Mouse (Mus musculus): ENCODE results near the gene Bcor. TPM values are rescaled to one million over a fixed set of nuclear protein-coding genes. Genes with fewer than 3 reads are reported as not detected.

Bcor gene
- polyA plus RNA-seq, 1 experiment from 2014 or later: 23.0 TPM

GRCm38 (mm10) chrX:12003106-12003505 lies 157.0 kb downstream of the Bcor start:
- H3K27me3 ChIP-seq (replicated peaks): peaks cover 41% of the 10 kb centered on the region
- no peaks in the 10 kb centered on the region for H3K36me3 ChIP-seq
- peaks cover 53% of the 10 kb centered on the region for H3K4me1 ChIP-seq
- H3K4me3 ChIP-seq: no peak overlapping the region
- H3K9ac ChIP-seq: no peak overlapping the region
- WGBS: 5% methylated on average over 9 of the region's 9 CpGs
- no peak for ATAC-seq (ENCODE audit: low FRiP score, low read depth)
- no peak overlapping the region for H3K4me2 ChIP-seq (replicated peaks)
- no peaks in the 10 kb centered on the region for H3K9me3 ChIP-seq
- no peak overlapping the region for H3K27ac ChIP-seq

- Histone ChIP-seq H3K27ac (no peak overlapping the region), H3K4me1 (peaks cover 51% of the 10 kb centered on the region)
Measured at GRCm38 (mm10) chrX:12002596-12002995, 157.6 kb downstream of the Bcor start.

GRCm38 (mm10) chrX:12001969-12002368 lies 158.2 kb downstream of the Bcor start:
- Histone ChIP-seq H3K4me2 (replicated peaks) (peak overlapping the region; percentile 28; the same call in 1 of the 2 replicates), H3K27me3 (replicated peaks) (peaks cover 36% of the 10 kb centered on the region), H3K9ac (no peak overlapping the region), H3K27ac (no peak overlapping the region), H3K4me3 (no peak overlapping the region), H3K9me3 (no peaks in the 10 kb centered on the region), H3K4me1 (peaks cover 51% of the 10 kb centered on the region), H3K36me3 (no peaks in the 10 kb centered on the region)
- no peak for ATAC-seq (ENCODE audit: low FRiP score, low read depth)
- 6% methylated on average over 3 of the region's 3 CpGs for WGBS

More at GRCm38 (mm10) chrX:12002596-12002995, 157.6 kb downstream of the Bcor start:
- ATAC-seq (ENCODE audit: low FRiP score, low read depth): no peak
- H3K27me3 ChIP-seq (replicated peaks): peaks cover 41% of the 10 kb centered on the region
- no peak overlapping the region for H3K4me3 ChIP-seq
- 28% methylated on average over 6 of the region's 6 CpGs for WGBS
- no peak overlapping the region for H3K4me2 ChIP-seq (replicated peaks)
- H3K36me3 ChIP-seq: no peaks in the 10 kb centered on the region
- no peaks in the 10 kb centered on the region for H3K9me3 ChIP-seq
- H3K9ac ChIP-seq: no peak overlapping the region

DNA sequence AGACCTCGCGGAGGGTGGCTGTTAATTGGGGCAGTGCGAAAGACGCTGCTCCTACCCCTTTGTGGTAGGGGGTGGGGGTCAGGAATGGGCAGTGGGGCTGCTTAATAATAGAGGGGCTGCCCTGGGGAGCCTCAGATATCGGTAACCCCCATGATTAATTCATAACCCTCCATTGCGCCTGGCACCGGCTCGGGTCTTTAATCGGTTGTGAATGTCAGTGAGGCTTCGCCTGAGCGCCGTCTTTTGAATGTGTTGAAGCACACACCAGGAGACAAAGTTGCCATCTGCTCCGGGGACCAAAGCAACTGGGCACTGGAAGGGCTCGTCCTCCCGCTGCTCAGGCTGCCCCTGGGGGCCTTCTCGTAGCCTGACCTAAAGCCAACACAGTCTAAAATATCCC lies 158.8 kb downstream of the Bcor start:
- H3K27me3 ChIP-seq (replicated peaks): peaks cover 33% of the 10 kb centered on the region
- peaks cover 50% of the 10 kb centered on the region for H3K4me1 ChIP-seq
- peak overlapping the region; percentile 33; the same call in 1 of the 2 replicates for H3K27ac ChIP-seq
- WGBS: 3% methylated on average over 16 of the region's 16 CpGs
- no peaks in the 10 kb centered on the region for H3K9me3 ChIP-seq
- no peak overlapping the region for H3K4me3 ChIP-seq
- H3K36me3 ChIP-seq: no peaks in the 10 kb centered on the region
- no peak; the same call in 1 of the 2 replicates for ATAC-seq (ENCODE audit: low FRiP score, low read depth)
- no peak overlapping the region for H3K9ac ChIP-seq
- H3K4me2 ChIP-seq (replicated peaks): peak overlapping the region; percentile 28; the same call in 1 of the 2 replicates

DNA sequence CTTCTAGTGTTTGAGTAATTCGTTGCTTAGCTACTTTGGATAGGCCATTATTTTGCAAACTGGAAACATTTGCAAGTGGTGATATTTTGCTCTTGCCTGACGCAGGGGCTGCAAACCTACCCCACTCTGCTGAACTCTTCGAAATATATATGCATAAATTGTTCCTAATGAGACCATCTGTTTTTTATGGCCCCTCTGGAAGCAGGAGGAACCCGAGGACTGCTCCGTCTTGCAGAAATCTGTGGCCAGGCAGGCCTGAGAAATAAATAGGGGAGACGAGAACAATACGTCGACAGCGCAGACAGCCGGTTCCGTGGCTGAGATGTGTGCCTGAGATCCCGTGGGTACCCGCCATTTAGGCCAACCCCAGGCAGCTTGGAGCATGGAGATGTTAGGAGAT lies 159.5 kb downstream of the Bcor start:
- Histone ChIP-seq H3K4me2 (replicated peaks) (no peak overlapping the region; the same call in 1 of the 2 replicates), H3K27me3 (replicated peaks) (peaks cover 26% of the 10 kb centered on the region), H3K27ac (0 out of 2 replicates have a peak overlapping the region, but pooled peaks have one; percentile 33), H3K4me1 (peaks cover 45% of the 10 kb centered on the region), H3K36me3 (no peaks in the 10 kb centered on the region), H3K9me3 (no peaks in the 10 kb centered on the region), H3K9ac (no peak overlapping the region), H3K4me3 (no peak overlapping the region)
- WGBS: 6% methylated on average over 13 of the region's 13 CpGs
- no peak for ATAC-seq (ENCODE audit: low FRiP score, low read depth)

GRCm38 (mm10) chrX:11999951-12000350 lies 160.2 kb downstream of the Bcor start:
- peaks cover 43% of the 10 kb centered on the region for H3K4me1 ChIP-seq
- no peak overlapping the region for H3K9ac ChIP-seq
- no peak overlapping the region for H3K4me3 ChIP-seq
- peaks cover 20% of the 10 kb centered on the region for H3K27me3 ChIP-seq (replicated peaks)
- H3K27ac ChIP-seq: 0 out of 2 replicates have a peak overlapping the region, but pooled peaks have one; percentile 33
- ATAC-seq (ENCODE audit: low FRiP score, low read depth): no peak; the same call in 1 of the 2 replicates
- no peaks in the 10 kb centered on the region for H3K36me3 ChIP-seq
- WGBS: 7% methylated on average over 19 of the region's 19 CpGs
- no peaks in the 10 kb centered on the region for H3K9me3 ChIP-seq
- H3K4me2 ChIP-seq (replicated peaks): peak overlapping the region; percentile 59; the same call in 1 of the 2 replicates

DNA sequence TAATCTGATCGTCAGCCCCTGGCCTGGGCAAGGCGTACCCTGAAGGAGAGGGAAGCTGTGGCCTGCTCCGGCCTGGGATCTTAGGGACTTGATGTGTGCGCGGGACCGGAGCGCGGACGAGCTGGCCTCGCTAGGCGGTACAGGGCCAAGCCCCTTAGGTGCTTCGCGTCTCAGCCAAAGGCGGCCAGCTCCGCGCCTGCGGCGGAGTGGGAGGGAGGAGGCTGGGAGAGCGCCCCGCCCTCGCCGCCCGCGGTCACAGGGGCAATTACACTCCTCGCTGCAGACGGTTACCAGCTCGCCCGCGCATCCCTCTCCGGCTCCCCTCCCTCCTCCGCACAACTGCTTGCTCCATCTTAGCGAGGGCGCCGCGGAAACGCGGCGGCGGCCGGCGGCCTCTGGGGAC lies 161.2 kb downstream of the Bcor start:
- H3K9me3 ChIP-seq: no peaks in the 10 kb centered on the region
- H3K4me2 ChIP-seq (replicated peaks): peak overlapping the region; percentile 59
- peak overlapping the region; percentile 37; the same call in 1 of the 2 replicates for H3K27ac ChIP-seq
- peak overlapping the region; percentile 16; the same call in 1 of the 2 replicates for H3K4me3 ChIP-seq
- no peaks in the 10 kb centered on the region for H3K36me3 ChIP-seq
- H3K9ac ChIP-seq: peak overlapping the region; percentile 38
- peaks cover 19% of the 10 kb centered on the region for H3K27me3 ChIP-seq (replicated peaks)
- ATAC-seq (ENCODE audit: low FRiP score, low read depth): peak; percentile 46
- WGBS: 5% methylated on average over 33 of the region's 41 CpGs
- peaks cover 33% of the 10 kb centered on the region for H3K4me1 ChIP-seq

GRCm38 (mm10) chrX:11996891-11997290 lies 163.3 kb downstream of the Bcor start:
- no peak overlapping the region for H3K4me2 ChIP-seq (replicated peaks)
- H3K27ac ChIP-seq: no peak overlapping the region
- H3K36me3 ChIP-seq: no peaks in the 10 kb centered on the region
- H3K9me3 ChIP-seq: no peaks in the 10 kb centered on the region
- peaks cover 19% of the 10 kb centered on the region for H3K27me3 ChIP-seq (replicated peaks)
- H3K4me3 ChIP-seq: no peak overlapping the region
- ATAC-seq (ENCODE audit: low FRiP score, low read depth): no peak
- 87% methylated on average over 2 of the region's 2 CpGs for WGBS
- peaks cover 20% of the 10 kb centered on the region for H3K4me1 ChIP-seq
- no peak overlapping the region for H3K9ac ChIP-seq

GRCm38 (mm10) chrX:11996489-11996888 lies 163.7 kb downstream of the Bcor start:
- ATAC-seq (ENCODE audit: low FRiP score, low read depth): no peak
- 74% methylated on average over 8 of the region's 8 CpGs for WGBS
- no peaks in the 10 kb centered on the region for H3K9me3 ChIP-seq
- H3K4me1 ChIP-seq: peaks cover 16% of the 10 kb centered on the region
- no peak overlapping the region for H3K4me3 ChIP-seq
- H3K27me3 ChIP-seq (replicated peaks): peaks cover 19% of the 10 kb centered on the region
- H3K9ac ChIP-seq: no peak overlapping the region
- no peaks in the 10 kb centered on the region for H3K36me3 ChIP-seq
- no peak overlapping the region for H3K4me2 ChIP-seq (replicated peaks)
- H3K27ac ChIP-seq: no peak overlapping the region

- Histone ChIP-seq H3K27ac (no peak overlapping the region), H3K27me3 (replicated peaks) (peaks cover 6% of the 10 kb centered on the region), H3K36me3 (no peaks in the 10 kb centered on the region), H3K9ac (no peak overlapping the region), H3K4me2 (replicated peaks) (no peak overlapping the region), H3K9me3 (no peaks in the 10 kb centered on the region), H3K4me1 (no peaks in the 10 kb centered on the region), H3K4me3 (no peak overlapping the region)
- no peak for ATAC-seq (ENCODE audit: low FRiP score, low read depth)
- 80% methylated on average over 5 of the region's 5 CpGs for WGBS
Measured at GRCm38 (mm10) chrX:11993641-11994419, 166.3 kb downstream of the Bcor start.

- no peaks in the 10 kb centered on the region for H3K27me3 ChIP-seq (replicated peaks)
- 71% methylated on average over 13 of the region's 13 CpGs for WGBS
- no peaks in the 10 kb centered on the region for H3K4me1 ChIP-seq
- H3K9me3 ChIP-seq: no peaks in the 10 kb centered on the region
- H3K4me3 ChIP-seq: no peak overlapping the region
- no peak overlapping the region for H3K27ac ChIP-seq
- no peak overlapping the region for H3K4me2 ChIP-seq (replicated peaks)
- H3K36me3 ChIP-seq: no peaks in the 10 kb centered on the region
- H3K9ac ChIP-seq: no peak overlapping the region
- no peak for ATAC-seq (ENCODE audit: low FRiP score, low read depth)
Measured at GRCm38 (mm10) chrX:11989471-11989870, 170.7 kb downstream of the Bcor start.

DNA sequence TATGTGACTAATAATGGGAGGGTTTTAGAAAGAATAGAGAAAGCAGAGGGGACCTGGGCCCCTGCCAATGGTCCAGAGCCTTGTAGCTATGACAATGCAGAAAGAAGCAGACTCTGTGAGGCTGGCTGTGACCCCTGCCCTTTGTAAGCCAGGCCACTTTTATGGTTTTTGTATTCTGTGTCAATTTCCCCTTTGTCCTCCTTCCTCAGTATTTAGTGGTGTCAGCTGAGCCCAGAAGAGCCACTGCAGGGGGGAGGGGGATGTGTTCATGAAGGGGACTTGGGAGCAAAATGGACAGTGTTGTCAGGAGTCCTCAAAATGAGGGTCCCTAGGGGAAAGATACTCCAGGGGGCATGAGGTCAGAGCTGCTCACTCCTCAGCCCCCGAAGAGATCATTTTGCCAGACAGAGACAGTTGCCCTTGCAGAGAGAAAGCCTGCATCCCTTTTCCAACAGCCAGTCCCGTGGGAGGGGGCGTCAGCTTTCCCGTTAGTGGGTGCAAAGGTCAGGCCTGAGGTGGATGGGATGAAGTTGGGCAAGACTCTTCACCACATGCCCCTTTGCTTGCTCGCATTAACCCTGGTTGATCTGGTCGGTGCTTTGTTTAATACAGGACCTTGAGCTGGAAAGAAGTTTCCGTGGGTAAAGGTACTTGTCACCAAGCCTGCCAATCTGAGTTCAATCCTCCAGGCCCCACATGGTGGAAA lies 171.8 kb downstream of the Bcor start:
- WGBS: 33% methylated on average over 7 of the region's 7 CpGs
- no peaks in the 10 kb centered on the region for H3K9me3 ChIP-seq

More for the DNA sequence above, 171.8 kb downstream of the Bcor start:
- H3K4me2 ChIP-seq (replicated peaks): no peak overlapping the region
- no peak for ATAC-seq (ENCODE audit: low FRiP score, low read depth)
- no peaks in the 10 kb centered on the region for H3K36me3 ChIP-seq
- H3K9ac ChIP-seq: no peak overlapping the region
- no peak overlapping the region for H3K4me3 ChIP-seq
- H3K27me3 ChIP-seq (replicated peaks): no peaks in the 10 kb centered on the region
- no peaks in the 10 kb centered on the region for H3K4me1 ChIP-seq
- H3K27ac ChIP-seq: no peak overlapping the region

All from neural tube, embryonic 12.5 days (tissue).